Mouse (Mus musculus) cortical plate, adult 2 months (tissue): ENCODE data around the gene Acvr1b.

Source experiments
- CTCF ChIP-seq: fragments of 200-500 bp; IDR thresholded peaks from 2 replicates; pipeline ENCODE4 v1.5.1; 2011; ENCODE audit warnings: mild to moderate bottlenecking, control low read depth, low read length; ENCODE audit not compliant: insufficient read depth; ENCODE audit errors: extremely low read depth
- POLR2A ChIP-seq: fragments of 200-500 bp; IDR thresholded peaks from 2 replicates; pipeline ENCODE4 v1.6.1; 2011; ENCODE audit warnings: mild to moderate bottlenecking, low read length, control low read depth; ENCODE audit not compliant: insufficient read depth; ENCODE audit errors: extremely low read depth

DNA sequence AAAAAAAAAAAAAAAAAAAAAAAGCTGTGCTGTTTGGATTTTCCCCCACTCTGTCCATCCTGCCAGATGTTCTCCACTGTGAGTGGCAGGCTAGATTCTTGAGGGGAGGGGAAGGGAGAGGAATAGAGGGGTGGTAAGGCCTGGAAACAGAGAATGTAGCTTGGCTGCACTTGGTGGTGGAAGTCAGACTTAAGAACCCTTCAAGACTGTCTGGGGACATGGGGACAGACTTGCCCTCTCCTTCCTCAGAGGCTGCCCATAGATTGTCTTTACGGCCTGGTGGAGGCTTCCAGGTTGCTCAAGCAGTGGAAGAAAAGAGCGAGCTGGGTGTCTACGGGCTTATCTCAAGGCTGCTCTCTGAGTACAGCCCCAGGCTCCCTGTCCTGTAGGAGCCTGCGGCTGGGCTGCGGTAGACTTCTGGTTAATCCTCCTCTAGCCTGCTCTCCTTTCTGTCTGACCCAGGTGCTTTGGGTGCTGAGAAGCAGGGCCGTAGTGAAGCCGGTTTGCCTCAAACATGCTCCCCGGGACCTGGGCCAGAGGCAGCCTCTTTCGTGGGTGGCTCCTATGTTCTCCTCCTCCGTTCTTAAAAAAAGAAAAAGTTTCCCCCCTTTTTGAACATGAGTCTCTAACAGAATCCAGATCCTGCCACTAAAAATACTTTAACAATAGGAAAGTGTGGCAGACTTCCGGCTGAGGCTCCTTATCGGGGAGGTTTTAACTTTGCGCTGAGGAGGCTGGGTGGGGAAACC lies 87.2 kb downstream of the Acvr1b start:
- TF ChIP-seq POLR2A (no peak), CTCF (no peak)
